Mouse (Mus musculus): ENCODE measurements around the gene Krt25. TPM values are rescaled to one million over a fixed set of nuclear protein-coding genes. Genes with fewer than 3 reads are reported as not detected.

The Krt25 gene
- not detected in 2 replicates for polyA plus RNA-seq (2016; fragmentation: Nextera tagmentation; extraction: Ambion mirVana)

DNA sequence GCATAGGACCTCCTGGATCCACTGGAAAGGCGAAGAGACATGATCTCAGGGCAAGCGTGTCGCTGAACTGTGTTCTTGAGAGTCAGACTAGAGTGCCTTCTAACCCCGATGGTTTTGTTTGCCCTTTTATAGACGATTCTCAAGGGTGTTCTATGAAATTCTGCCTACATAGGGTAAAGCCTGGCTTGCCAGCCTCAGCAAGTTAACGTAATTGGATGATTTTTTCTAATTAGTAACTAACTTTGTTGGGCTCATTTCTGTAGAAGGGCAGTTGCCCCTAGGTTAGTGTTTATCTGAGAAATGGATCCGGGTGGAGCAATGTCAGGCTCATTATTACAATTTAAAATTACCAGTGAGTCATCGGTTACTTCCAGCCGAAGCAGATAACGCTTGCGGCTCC lies at the start of gene Krt25:
Gene Krt25 (minus strand): TSS at position 101 of the 400 bp plus-strand sequence.
- no peak within 1 kb of the TSS for H3K27ac ChIP-seq (replicated peaks)
- H3K4me3 ChIP-seq = no peak within 1 kb of the TSS
- no peak for DNase-seq (ENCODE audit: low spot score)
- no peaks in the 10 kb centered on the region for H3K9me3 ChIP-seq
- peaks cover 4% of the 10 kb centered on the region for H3K4me1 ChIP-seq
- 90% methylated on average over 11 of the region's 11 CpGs for WGBS
- H3K27me3 ChIP-seq (replicated peaks; ENCODE audit: low read depth, poor library complexity, severe bottlenecking) = no peaks in the 10 kb centered on the region
- H3K36me3 ChIP-seq (replicated peaks) = no peaks in the 10 kb centered on the region

DNA sequence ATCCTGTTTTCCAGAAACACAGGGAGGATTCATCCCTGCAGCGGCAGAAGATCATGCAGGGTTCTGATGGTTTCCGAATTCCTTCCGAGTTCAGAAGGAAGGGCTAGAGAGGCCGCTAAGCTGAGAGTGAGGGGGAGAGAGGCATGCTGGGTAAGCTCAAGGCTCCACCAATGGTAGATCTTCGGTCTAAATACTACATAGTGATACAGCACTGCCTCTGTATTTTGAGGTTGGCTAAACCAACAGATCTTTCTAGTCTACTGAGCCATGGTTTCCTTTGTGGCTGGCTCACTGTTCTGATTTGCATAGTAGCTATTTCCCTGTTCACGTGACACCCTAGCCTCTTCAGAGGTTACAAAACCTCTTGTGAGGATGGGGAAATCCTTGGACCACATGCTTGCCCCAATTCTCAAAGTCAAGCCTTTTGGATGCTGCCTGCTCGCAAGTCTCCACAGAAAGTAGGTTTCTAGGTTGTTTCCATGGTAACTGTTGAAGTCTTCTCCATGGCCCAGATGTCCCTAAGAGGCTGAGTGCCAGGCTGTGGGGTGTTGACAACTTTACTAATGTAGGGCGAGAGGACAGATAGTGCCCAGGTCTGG lies 47.2 kb upstream of the Krt25 start:
- 83% methylated on average over 8 of the region's 8 CpGs for WGBS
- H3K27me3 ChIP-seq (replicated peaks; ENCODE audit: low read depth, poor library complexity, severe bottlenecking) = no peaks in the 10 kb centered on the region
- no peak overlapping the region for H3K27ac ChIP-seq (replicated peaks)
- no peaks in the 10 kb centered on the region for H3K9me3 ChIP-seq
- H3K4me1 ChIP-seq = no peaks in the 10 kb centered on the region
- H3K4me3 ChIP-seq = no peak overlapping the region
- no peak for DNase-seq (ENCODE audit: low spot score)
- no peaks in the 10 kb centered on the region for H3K36me3 ChIP-seq (replicated peaks)

DNA sequence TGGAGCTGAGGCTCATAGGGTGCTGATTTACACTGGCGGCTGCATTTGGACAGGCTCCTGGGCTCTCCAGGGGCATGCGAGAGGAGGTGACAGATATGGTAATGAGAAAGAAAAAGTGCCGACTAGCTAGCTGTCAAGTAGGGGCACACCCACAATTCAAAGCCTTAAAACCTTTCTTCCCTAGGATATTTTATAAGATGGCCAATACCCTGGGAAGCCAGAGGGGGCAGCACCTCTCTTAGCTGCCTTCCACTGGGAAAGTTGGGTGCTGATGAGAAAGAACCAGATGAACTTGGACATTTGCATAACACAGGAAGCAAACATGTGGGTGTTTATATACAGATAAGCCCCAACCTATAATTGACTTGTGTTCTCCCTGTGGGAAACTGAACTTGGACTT lies 46.5 kb upstream of the Krt25 start:
- no peak overlapping the region for H3K27ac ChIP-seq (replicated peaks)
- peak; percentile 23 for DNase-seq (ENCODE audit: low spot score)
- 26% methylated on average over 3 of the region's 3 CpGs for WGBS

DNA sequence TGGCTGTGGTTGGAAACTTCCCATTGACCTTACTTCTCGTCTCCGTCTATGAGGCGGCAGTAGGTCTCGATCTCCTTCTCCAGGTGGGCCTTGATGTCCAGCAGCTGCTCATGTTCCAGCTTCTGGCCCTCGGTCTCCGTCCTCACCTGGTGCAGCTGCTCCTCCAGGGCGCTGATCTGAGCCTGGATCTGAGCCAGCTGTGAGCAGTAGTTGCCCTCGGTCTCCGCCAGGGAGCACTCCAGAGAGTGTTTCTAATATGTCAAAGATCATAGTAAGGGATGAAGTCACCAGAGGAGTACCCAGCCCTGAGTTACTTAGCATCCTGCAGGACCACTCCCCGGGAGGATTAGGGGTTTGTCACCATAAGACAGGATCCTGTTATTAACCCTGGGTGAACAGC lies 44.0 kb upstream of the Krt25 start:
- no peaks in the 10 kb centered on the region for H3K27me3 ChIP-seq (replicated peaks; ENCODE audit: low read depth, poor library complexity, severe bottlenecking)
- 50% methylated on average over 10 of the region's 10 CpGs for WGBS
- H3K4me3 ChIP-seq = no peak overlapping the region
- no peaks in the 10 kb centered on the region for H3K9me3 ChIP-seq
- DNase-seq (ENCODE audit: low spot score) = no peak
- H3K27ac ChIP-seq (replicated peaks) = no peak overlapping the region
- no peaks in the 10 kb centered on the region for H3K36me3 ChIP-seq (replicated peaks)
- no peaks in the 10 kb centered on the region for H3K4me1 ChIP-seq

More for the DNA sequence above, 46.5 kb upstream of the Krt25 start:
- Histone ChIP-seq H3K4me3 (no peak overlapping the region), H3K4me1 (no peaks in the 10 kb centered on the region), H3K9me3 (no peaks in the 10 kb centered on the region), H3K36me3 (replicated peaks) (no peaks in the 10 kb centered on the region), H3K27me3 (replicated peaks; ENCODE audit: low read depth, poor library complexity, severe bottlenecking) (no peaks in the 10 kb centered on the region)

DNA sequence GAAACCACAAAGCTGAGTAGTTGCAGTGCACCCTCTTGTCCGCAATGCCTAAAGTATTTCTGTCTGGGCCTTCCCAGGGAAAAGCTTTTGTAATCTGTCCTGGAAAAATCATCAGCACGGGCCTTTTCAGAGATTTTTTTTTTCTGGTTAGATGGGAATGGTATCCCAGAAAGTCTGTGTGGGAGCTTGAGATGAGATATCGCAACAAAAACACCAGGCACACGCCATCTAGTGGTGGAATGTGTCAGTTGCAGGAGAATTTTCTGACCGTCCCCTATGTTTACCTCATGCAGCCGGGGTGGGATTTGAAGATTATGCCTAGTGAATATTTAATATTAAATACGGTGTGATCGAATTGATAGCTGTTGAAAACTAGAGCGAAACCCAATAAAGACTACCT lies 41.7 kb upstream of the Krt25 start:
- H3K36me3 ChIP-seq (replicated peaks) = no peaks in the 10 kb centered on the region
- no peaks in the 10 kb centered on the region for H3K4me1 ChIP-seq
- peak; percentile 40 for DNase-seq (ENCODE audit: low spot score)
- H3K4me3 ChIP-seq = no peak overlapping the region
- H3K27ac ChIP-seq (replicated peaks) = no peak overlapping the region
- no peaks in the 10 kb centered on the region for H3K9me3 ChIP-seq
- H3K27me3 ChIP-seq (replicated peaks; ENCODE audit: low read depth, poor library complexity, severe bottlenecking) = no peaks in the 10 kb centered on the region
- WGBS = 28% methylated on average over 9 of the region's 9 CpGs

GRCm38 (mm10) chr11:99361423-99361822 lies 38.7 kb upstream of the Krt25 start:
- no peaks in the 10 kb centered on the region for H3K4me1 ChIP-seq
- H3K27me3 ChIP-seq (replicated peaks; ENCODE audit: low read depth, poor library complexity, severe bottlenecking) = no peaks in the 10 kb centered on the region
- H3K9me3 ChIP-seq = no peaks in the 10 kb centered on the region
- WGBS = 87% methylated on average over 8 of the region's 8 CpGs
- no peak overlapping the region for H3K27ac ChIP-seq (replicated peaks)
- no peaks in the 10 kb centered on the region for H3K36me3 ChIP-seq (replicated peaks)
- H3K4me3 ChIP-seq = no peak overlapping the region
- no peak for DNase-seq (ENCODE audit: low spot score)

DNA sequence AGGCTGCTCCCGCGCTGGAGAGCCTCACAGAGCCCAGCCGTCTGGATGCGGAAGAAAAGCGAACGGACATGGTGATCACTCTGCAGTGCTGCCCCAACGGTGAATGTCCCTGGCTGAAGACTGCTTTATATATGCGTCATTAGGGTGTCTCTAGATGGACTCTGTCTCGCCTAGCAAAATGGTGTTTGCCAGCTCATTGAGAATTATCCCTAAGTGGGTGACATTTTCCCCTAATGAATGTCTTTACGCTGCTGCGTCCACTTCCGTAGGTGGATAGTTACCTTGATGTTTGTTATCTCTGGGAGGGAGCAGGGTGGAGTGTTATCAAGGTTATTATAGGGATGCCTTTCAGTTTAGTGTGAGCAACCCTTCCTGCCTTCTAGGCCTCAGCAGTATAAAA lies 28.3 kb upstream of the Krt25 start, which contains the start of gene Krt27:
Gene Krt27 (minus strand): TSS at position 101 of the 400 bp plus-strand sequence.
- Histone ChIP-seq H3K27ac (replicated peaks) (no peak within 1 kb of the TSS), H3K27me3 (replicated peaks; ENCODE audit: low read depth, poor library complexity, severe bottlenecking) (no peaks in the 10 kb centered on the region), H3K4me1 (no peaks in the 10 kb centered on the region; the same call in 1 of the 2 replicates), H3K36me3 (replicated peaks) (no peaks in the 10 kb centered on the region), H3K9me3 (no peaks in the 10 kb centered on the region), H3K4me3 (no peak within 1 kb of the TSS)
- WGBS = 83% methylated on average over 12 of the region's 12 CpGs
- no peak for DNase-seq (ENCODE audit: low spot score)

DNA sequence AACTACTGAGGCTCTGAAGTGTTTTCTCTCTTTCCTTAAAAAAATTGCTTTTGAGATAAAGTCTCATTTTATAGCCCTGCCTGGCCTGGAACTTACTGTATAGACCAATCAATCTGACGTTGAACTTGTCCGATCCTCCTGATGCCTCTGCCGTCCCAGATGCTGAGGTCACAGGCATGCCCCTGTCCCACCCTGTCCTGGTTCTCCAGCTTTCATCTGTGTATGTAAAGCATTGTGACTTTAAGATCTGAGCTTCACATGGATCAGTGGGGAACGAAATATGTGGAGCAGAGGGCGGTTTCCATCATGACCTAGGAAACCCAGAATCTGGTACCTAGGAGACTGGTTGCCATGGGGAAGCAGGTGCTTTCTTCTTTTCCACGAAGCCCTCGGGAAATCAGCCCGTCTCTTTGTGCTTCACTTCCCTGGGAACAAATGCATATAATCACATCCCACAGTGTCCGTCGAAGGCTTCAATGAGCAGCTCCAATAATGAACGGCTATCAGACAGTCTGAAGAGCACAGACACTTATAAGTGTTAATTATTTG lies 16.6 kb upstream of the Krt25 start:
- no peak for DNase-seq (ENCODE audit: low spot score)
- H3K4me3 ChIP-seq = no peak overlapping the region
- 78% methylated on average over 11 of the region's 11 CpGs for WGBS
- H3K4me1 ChIP-seq = no peaks in the 10 kb centered on the region
- H3K9me3 ChIP-seq = no peaks in the 10 kb centered on the region
- no peak overlapping the region for H3K27ac ChIP-seq (replicated peaks)
- no peaks in the 10 kb centered on the region for H3K36me3 ChIP-seq (replicated peaks)
- H3K27me3 ChIP-seq (replicated peaks; ENCODE audit: low read depth, poor library complexity, severe bottlenecking) = no peaks in the 10 kb centered on the region

GRCm38 (mm10) chr11:99337866-99338265 lies 15.1 kb upstream of the Krt25 start, which contains the start of gene Krt26:
Krt26 (minus strand) TSS chr11:99337966.
- no peaks in the 10 kb centered on the region for H3K27me3 ChIP-seq (replicated peaks; ENCODE audit: low read depth, poor library complexity, severe bottlenecking)
- no peak for DNase-seq (ENCODE audit: low spot score)
- H3K4me3 ChIP-seq = no peak within 1 kb of the TSS
- H3K9me3 ChIP-seq = no peaks in the 10 kb centered on the region
- 93% methylated on average over 11 of the region's 11 CpGs for WGBS
- H3K4me1 ChIP-seq = no peaks in the 10 kb centered on the region
- no peaks in the 10 kb centered on the region for H3K36me3 ChIP-seq (replicated peaks)
- no peak within 1 kb of the TSS for H3K27ac ChIP-seq (replicated peaks)

- Histone ChIP-seq H3K36me3 (replicated peaks) (no peaks in the 10 kb centered on the region), H3K27ac (replicated peaks) (no peak overlapping the region), H3K9me3 (no peaks in the 10 kb centered on the region), H3K27me3 (replicated peaks; ENCODE audit: low read depth, poor library complexity, severe bottlenecking) (no peaks in the 10 kb centered on the region), H3K4me3 (no peak overlapping the region), H3K4me1 (no peaks in the 10 kb centered on the region)
- WGBS = 82% methylated on average over 13 of the region's 13 CpGs
- DNase-seq (ENCODE audit: low spot score) = no peak
These were observed 10.7 kb upstream of the Krt25 start for GRCm38 (mm10) chr11:99333426-99333825.

DNA sequence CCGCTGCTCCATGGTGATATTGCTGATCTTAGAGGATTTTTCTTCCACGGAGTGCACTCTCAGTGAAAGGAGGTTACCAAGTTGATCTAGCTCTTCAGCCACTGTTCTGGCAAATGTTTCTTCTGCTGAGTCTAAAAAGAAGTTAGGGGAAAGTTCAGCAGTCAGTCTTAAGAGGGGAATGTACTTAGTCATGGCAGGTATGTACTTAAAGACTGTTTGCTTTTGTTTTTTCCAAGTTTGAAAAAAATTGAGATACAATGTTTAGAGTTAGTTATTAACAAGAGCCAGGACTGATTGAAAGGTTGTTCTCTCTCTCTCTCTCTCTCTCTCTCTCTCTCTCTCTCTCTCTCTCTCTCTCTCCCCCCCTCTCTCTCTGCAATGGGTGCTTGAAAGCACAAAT lies 6.9 kb upstream of the Krt25 start:
- no peak for DNase-seq (ENCODE audit: low spot score)
- 78% methylated on average over 2 of the region's 2 CpGs for WGBS

DNA sequence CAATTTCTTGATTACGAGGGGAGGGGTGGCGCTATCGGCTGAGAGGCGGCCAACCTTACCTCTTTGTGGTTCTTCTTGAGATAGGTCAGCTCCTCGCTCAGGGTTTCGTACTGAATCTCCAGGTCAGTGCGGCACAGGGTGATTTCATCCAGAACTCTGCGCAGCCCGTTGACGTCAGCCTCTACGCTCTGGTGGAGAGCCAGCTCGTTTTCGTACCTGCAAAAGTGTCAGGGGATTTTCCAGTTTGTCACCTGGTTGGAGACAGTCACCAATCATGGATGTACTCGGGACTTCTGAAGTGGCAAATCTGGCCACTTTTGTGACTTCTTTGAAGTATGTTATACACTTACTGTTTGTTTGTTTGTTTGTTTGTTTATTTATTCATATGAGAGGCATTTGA lies 1.7 kb downstream of the Krt25 start:
- no peaks in the 10 kb centered on the region for H3K36me3 ChIP-seq (replicated peaks)
- H3K9me3 ChIP-seq = no peaks in the 10 kb centered on the region
- no peak overlapping the region for H3K4me3 ChIP-seq
- DNase-seq (ENCODE audit: low spot score) = no peak
- H3K27ac ChIP-seq (replicated peaks) = no peak overlapping the region
- no peaks in the 10 kb centered on the region for H3K4me1 ChIP-seq
- WGBS = 91% methylated on average over 14 of the region's 14 CpGs
- no peaks in the 10 kb centered on the region for H3K27me3 ChIP-seq (replicated peaks; ENCODE audit: low read depth, poor library complexity, severe bottlenecking)

More for the DNA sequence above, 6.9 kb upstream of the Krt25 start:
- Histone ChIP-seq H3K36me3 (replicated peaks) (no peaks in the 10 kb centered on the region), H3K4me3 (no peak overlapping the region), H3K9me3 (no peaks in the 10 kb centered on the region), H3K4me1 (peaks cover 5% of the 10 kb centered on the region), H3K27me3 (replicated peaks; ENCODE audit: low read depth, poor library complexity, severe bottlenecking) (no peaks in the 10 kb centered on the region), H3K27ac (replicated peaks) (no peak overlapping the region)

- Histone ChIP-seq H3K4me1 (no peaks in the 10 kb centered on the region), H3K27ac (replicated peaks) (no peak overlapping the region), H3K36me3 (replicated peaks) (no peaks in the 10 kb centered on the region), H3K4me3 (no peak overlapping the region), H3K27me3 (replicated peaks; ENCODE audit: low read depth, poor library complexity, severe bottlenecking) (no peaks in the 10 kb centered on the region), H3K9me3 (no peaks in the 10 kb centered on the region)
- DNase-seq (ENCODE audit: low spot score) = no peak
- 82% methylated on average over 9 of the region's 9 CpGs for WGBS
These were observed 3.6 kb downstream of the Krt25 start for GRCm38 (mm10) chr11:99319127-99319526.

Measured in embryonic facial prominence, embryonic 10.5 days (tissue).